Comparison of ENCODE assay signal across 25 mouse cellular contexts in the genomic region with DNA sequence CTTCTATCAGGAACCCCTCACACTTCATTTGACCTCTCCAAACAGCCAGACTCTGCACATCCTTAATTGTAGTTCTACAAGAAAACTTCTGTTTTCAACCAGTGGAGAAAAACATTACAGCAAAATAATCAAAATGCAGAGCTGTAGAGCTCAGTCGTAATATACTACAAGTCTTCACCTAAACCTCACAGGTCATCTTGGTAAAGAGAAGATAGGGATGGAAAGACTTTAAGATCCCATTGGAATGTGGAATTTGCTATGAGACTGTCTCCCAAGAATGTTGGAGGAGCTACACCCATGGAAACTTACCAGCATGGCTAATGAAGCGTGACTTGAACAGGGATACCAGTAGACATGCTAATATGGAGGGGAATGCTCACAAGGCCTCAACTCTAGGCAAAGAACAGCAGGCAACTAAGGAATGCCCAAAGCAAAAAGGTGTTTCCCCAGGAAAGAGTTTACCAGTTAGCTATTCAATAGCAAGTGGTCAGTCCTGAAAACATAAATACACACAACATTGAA. TPM values are rescaled to one million over a fixed set of nuclear protein-coding genes. Genes with fewer than 3 reads are reported as not detected.
A peak's percentile ranks its signal among the peaks of the same experiment; 100 is the strongest.
DNase-seq lines count a peak whose midpoint lies in the region; ATAC-seq lines count a peak whose summit lies in the region.
"Had no signal": no experiment of that assay in that cellular context is flagged by ENCODE, and none has a peak within 500 bp of the region (broad histone marks: within the 10 kb centered on the region; RNA-seq: fewer than 3 reads in every experiment).

No protein-coding gene starts in this region.

- H3K4me3 ChIP-seq in forebrain, embryonic 11.5 days (ENCODE audit: low read depth, low read length) = no peak overlapping the region
- H3K4me3 ChIP-seq: embryonic facial prominence, embryonic 10.5 days; embryonic facial prominence, embryonic 12.5 days; erythroblast, embryonic 14.5 days; forebrain, embryonic 10.5 days; forebrain, embryonic 13.5 days; forebrain, embryonic 15.5 days had no signal

- no peaks in the 10 kb centered on the region for H3K9me3 ChIP-seq in forebrain, embryonic 11.5 days (ENCODE audit: control insufficient read depth, low read length)
- H3K9me3 ChIP-seq: embryonic facial prominence, embryonic 10.5 days; embryonic facial prominence, embryonic 12.5 days; forebrain, embryonic 10.5 days; forebrain, embryonic 13.5 days; forebrain, embryonic 15.5 days had no signal

- no peaks in the 10 kb centered on the region for H3K4me1 ChIP-seq in forebrain, embryonic 11.5 days (replicated peaks; ENCODE audit: control insufficient read depth, insufficient read depth, low read length)
- H3K4me1 ChIP-seq: embryonic facial prominence, embryonic 10.5 days; embryonic facial prominence, embryonic 12.5 days; forebrain, embryonic 10.5 days; forebrain, embryonic 13.5 days; forebrain, embryonic 15.5 days had no signal

- no peaks in the 10 kb centered on the region for H3K27me3 ChIP-seq in forebrain, embryonic 11.5 days (ENCODE audit: control insufficient read depth, insufficient read depth, low read length)
- H3K27me3 ChIP-seq: embryonic facial prominence, embryonic 12.5 days; forebrain, embryonic 13.5 days; forebrain, embryonic 15.5 days had no signal

- H3K27ac ChIP-seq in forebrain, embryonic 11.5 days (ENCODE audit: low read depth, low read length) = no peak overlapping the region
- H3K27ac ChIP-seq: embryonic facial prominence, embryonic 10.5 days; embryonic facial prominence, embryonic 12.5 days; forebrain, embryonic 10.5 days; forebrain, embryonic 13.5 days; forebrain, embryonic 15.5 days had no signal

- no peaks in the 10 kb centered on the region for H3K36me3 ChIP-seq in forebrain, embryonic 11.5 days (ENCODE audit: control insufficient read depth, insufficient read depth, low read length)
- H3K36me3 ChIP-seq: embryonic facial prominence, embryonic 10.5 days; embryonic facial prominence, embryonic 12.5 days; forebrain, embryonic 10.5 days; forebrain, embryonic 15.5 days had no signal

- H3K4me2 ChIP-seq in forebrain, embryonic 11.5 days (ENCODE audit: low read depth, low read length, severe bottlenecking) = no peak overlapping the region
- H3K4me2 ChIP-seq: embryonic facial prominence, embryonic 12.5 days; forebrain, embryonic 13.5 days; forebrain, embryonic 15.5 days had no signal

- DNase-seq in cerebellum, postnatal 10 days = peak; percentile 3 to 4
- peak; percentile 66 for DNase-seq in Muller cell, postnatal 12 days (ENCODE audit: inconsistent ontology term)
- DNase-seq in R1 (ENCODE audit: low read depth, low spot score) = peak; percentile 18
- DNase-seq in mesoderm, embryonic 11.5 days (ENCODE audit: low read depth, low spot score) = peak; percentile 5
- DNase-seq in forebrain, embryonic 11.5 days (ENCODE audit: low spot score) = no peak
- no peak for DNase-seq in spleen, adult 12 weeks (ENCODE audit: low spot score)
- DNase-seq: adrenal gland, adult 8-10 months; adrenal gland, postnatal 14 days; adrenal gland, postnatal 36 days; B cell, adult 2 months; cerebellum, adult 11 months; cerebellum, adult 18-20 months; cerebellum, adult 8-10 months; cerebellum, adult 9-11 months; cerebellum, postnatal 25 days; forebrain, postnatal 0 days had no signal

- 88% methylated on average over 2 of the region's 2 CpGs for WGBS in forebrain, embryonic 11.5 days

- no peak for ATAC-seq in cerebellum, adult (ENCODE audit: insufficient number of reproducible peaks, low FRiP score, low TSS enrichment)
- no peak for ATAC-seq in forebrain, embryonic 11.5 days (replicated peaks; ENCODE audit: low FRiP score)
- ATAC-seq in CD4-positive, CD25-positive, alpha-beta regulatory T cell, adult 4 months = no peak
- ATAC-seq: activated CD4-positive, CD25-positive, alpha-beta regulatory T cell, adult 4 months; forebrain, embryonic 13.5 days; forebrain, embryonic 15.5 days; forebrain, postnatal 0 days had no signal

- H3K9ac ChIP-seq in forebrain, embryonic 11.5 days (ENCODE audit: low read length) = no peak overlapping the region
- H3K9ac ChIP-seq: embryonic facial prominence, embryonic 12.5 days; forebrain, embryonic 13.5 days; forebrain, embryonic 15.5 days; forebrain, postnatal 0 days had no signal

RNA-seq across cellular contexts. Expression of a gene that starts 24.2 kb away (rescaled TPM):
- 0.59 and 1.0 TPM in 2 replicates for polyA plus RNA-seq in forebrain, embryonic 11.5 days (2014; fragmentation: Nextera tagmentation; extraction: Ambion mirVana)
- under 1 TPM in 1 of 2 experiments, not detected in 1; 0.35 TPM for polyA plus RNA-seq in CD4-positive, CD25-positive, alpha-beta regulatory T cell, adult 4 months (2017; shearing (Covaris generic))
- polyA plus RNA-seq: activated CD4-positive, CD25-positive, alpha-beta regulatory T cell, adult 4 months; erythroblast, embryonic 14.5 days had no signal

Comparison
In these comparisons a context has a peak if more than half of its experiments do, and no peak if none do; other contexts are left out.
1. DNase-seq: peak in cerebellum, postnatal 10 days (2 of 2), Muller cell, postnatal 12 days (single experiment), R1 (single experiment) and mesoderm, embryonic 11.5 days (single experiment); none in forebrain, embryonic 11.5 days (single experiment) and spleen, adult 12 weeks (single experiment).